Mouse (Mus musculus) v-Abl transformed pro-B cells (cell line): ENCODE results near the gene Ascl2.

Source experiments
- in situ Hi-C, 2 experiments: fragments of 400-800 bp; cut with MboI; formaldehyde crosslinking; loops; one replicate each; pipeline ENCODE4 v1.15.1; 2025; ENCODE audit not compliant: unreplicated experiment in 2 of 2

The Ascl2 gene

GRCm38 (mm10) chr7:142918641-142919628, 50.1 kb downstream of the Ascl2 start:
- in situ Hi-C loops = no loop called here

- in situ Hi-C loops = no loop called here
These were observed 51.4 kb downstream of the Ascl2 start for GRCm38 (mm10) chr7:142917659-142918058.
